Mouse (Mus musculus) limb, embryonic 11.5 days (tissue): ENCODE data around the gene Pi4ka. TPM values are rescaled to one million over a fixed set of nuclear protein-coding genes. Genes with fewer than 3 reads are reported as not detected.

Experiments used
- ATAC-seq: fragments of 200-750 bp; cut with Nextera tagmentation; 2 replicates; pipeline ENCODE4 v1.8.0; 2017; ENCODE audit warnings: low read depth; ENCODE audit not compliant: insufficient number of reproducible peaks, low FRiP score, low TSS enrichment
- DNase-seq: peaks from one replicate; pipeline ENCODE4 v3.0.0-alpha.2; 2015; ENCODE audit warnings: low spot score
- H3K27ac ChIP-seq: fragments of 300-500 bp; sonication (generic); replicated peaks from 2 replicates; pipeline ENCODE4 v1.5.1; 2014; ENCODE audit warnings: low read depth, mild to moderate bottlenecking, low read length
- H3K27me3 ChIP-seq: fragments of 300-500 bp; sonication (generic); 2 replicates; pipeline ENCODE4 v1.6.1; 2014; ENCODE audit warnings: mild to moderate bottlenecking, low read length, mixed read lengths; ENCODE audit not compliant: control insufficient read depth, insufficient read depth
- H3K36me3 ChIP-seq: fragments of 300-500 bp; sonication (generic); 2 replicates; pipeline ENCODE4 v1.6.1; 2014; ENCODE audit warnings: mild to moderate bottlenecking, low read length, moderate library complexity, mixed read lengths; ENCODE audit not compliant: control insufficient read depth, insufficient read depth
- H3K4me1 ChIP-seq: fragments of 300-500 bp; sonication (generic); 2 replicates; pipeline ENCODE4 v1.6.1; 2014; ENCODE audit warnings: low read length, mixed read lengths; ENCODE audit not compliant: control insufficient read depth, insufficient read depth
- H3K4me2 ChIP-seq: fragments of 300-500 bp; sonication (generic); 2 replicates; pipeline ENCODE4 v1.6.1; 2014; ENCODE audit warnings: low read depth, mild to moderate bottlenecking, moderate library complexity; ENCODE audit not compliant: severe bottlenecking
- H3K4me3 ChIP-seq: fragments of 300-500 bp; sonication (generic); 2 replicates; pipeline ENCODE4 v1.5.1; 2014; ENCODE audit warnings: low read depth, low read length
- H3K9ac ChIP-seq: fragments of 300-500 bp; sonication (generic); 2 replicates; pipeline ENCODE4 v1.6.1; 2014; ENCODE audit warnings: mild to moderate bottlenecking, low read length
- H3K9me3 ChIP-seq: fragments of 300-500 bp; sonication (generic); 2 replicates; pipeline ENCODE4 v1.6.1; 2016; ENCODE audit warnings: low read length; ENCODE audit not compliant: control insufficient read depth
- WGBS: fragments of 180-500 bp; shearing (Covaris S2); extraction: QIAGEN DNeasy Blood & Tissue Kit; methylation state at CpG from one replicate; pipeline ENCODE4 v1.1.7; 2014; 5-methylcytosine and 5-hydroxymethylcytosine counted together
- polyA plus RNA-seq: library from polyadenylated mRNA; unstranded; fragments of >200 nt; fragmentation: Nextera tagmentation; extraction: Ambion mirVana; gene quantifications from 2 replicates; pipeline ENCODE4 v1.2.1, GENCODE M21; 2014

The Pi4ka gene
- polyA plus RNA-seq, 1 experiment from 2014 or later = 33.2 TPM

GRCm38 (mm10) chr16:17303521-17304245 is 102.4 kb downstream of the Pi4ka start:
- ATAC-seq = no peak
- H3K4me3 ChIP-seq = no peak overlapping the region
- WGBS = 89% methylated on average over 5 of the region's 5 CpGs

GRCm38 (mm10) chr16:17300818-17301217 is 105.3 kb downstream of the Pi4ka start:
- H3K4me1 ChIP-seq = no peaks in the 10 kb centered on the region
- H3K4me3 ChIP-seq = no peak overlapping the region
- 94% methylated on average over 3 of the region's 3 CpGs for WGBS
- H3K9me3 ChIP-seq = no peaks in the 10 kb centered on the region
- no peaks in the 10 kb centered on the region for H3K27me3 ChIP-seq
- peaks cover 18% of the 10 kb centered on the region; the same call in 1 of the 2 replicates for H3K36me3 ChIP-seq
- H3K4me2 ChIP-seq = no peak overlapping the region
- DNase-seq (no peak), ATAC-seq (no peak)
- H3K9ac ChIP-seq = no peak overlapping the region
- no peak overlapping the region for H3K27ac ChIP-seq

More at GRCm38 (mm10) chr16:17303521-17304245, 102.4 kb downstream of the Pi4ka start:
- H3K27me3 ChIP-seq = no peaks in the 10 kb centered on the region
- no peak overlapping the region for H3K4me2 ChIP-seq
- H3K36me3 ChIP-seq = peaks cover 11% of the 10 kb centered on the region; the same call in 1 of the 2 replicates
- no peaks in the 10 kb centered on the region for H3K9me3 ChIP-seq
- no peak overlapping the region for H3K27ac ChIP-seq
- no peak for DNase-seq
- no peaks in the 10 kb centered on the region for H3K4me1 ChIP-seq
- no peak overlapping the region for H3K9ac ChIP-seq

- Histone ChIP-seq H3K36me3 (peaks cover 13% of the 10 kb centered on the region), H3K9me3 (no peaks in the 10 kb centered on the region), H3K4me1 (no peaks in the 10 kb centered on the region), H3K4me2 (no peak overlapping the region), H3K9ac (no peak overlapping the region), H3K4me3 (no peak overlapping the region), H3K27me3 (no peaks in the 10 kb centered on the region), H3K27ac (no peak overlapping the region)
- 5% methylated on average over 2 of the region's 2 CpGs for WGBS
- peak; percentile 93 for DNase-seq
- ATAC-seq = no peak
Measured at GRCm38 (mm10) chr16:17292751-17293150, 113.4 kb downstream of the Pi4ka start.

GRCm38 (mm10) chr16:17291016-17291415 is 115.1 kb downstream of the Pi4ka start:
- 93% methylated on average over 2 of the region's 2 CpGs for whole genome bisulfite sequencing
- Histone ChIP-seq H3K36me3 (peaks cover 6% of the 10 kb centered on the region), H3K4me1 (no peaks in the 10 kb centered on the region), H3K4me3 (no peak overlapping the region), H3K9ac (no peak overlapping the region), H3K4me2 (no peak overlapping the region), H3K27me3 (no peaks in the 10 kb centered on the region), H3K9me3 (no peaks in the 10 kb centered on the region), H3K27ac (no peak overlapping the region)
- ATAC-seq (no peak), DNase-seq (no peak)

GRCm38 (mm10) chr16:17287103-17287502 is 119.0 kb downstream of the Pi4ka start:
- no peak overlapping the region for H3K27ac ChIP-seq
- 93% methylated on average over 2 of the region's 2 CpGs for WGBS
- ATAC-seq = no peak
- H3K27me3 ChIP-seq = no peaks in the 10 kb centered on the region
- no peaks in the 10 kb centered on the region for H3K9me3 ChIP-seq
- H3K4me3 ChIP-seq = no peak overlapping the region
- no peak overlapping the region for H3K9ac ChIP-seq
- H3K4me2 ChIP-seq = no peak overlapping the region
- no peak for DNase-seq
- H3K36me3 ChIP-seq = peaks cover 6% of the 10 kb centered on the region
- no peaks in the 10 kb centered on the region for H3K4me1 ChIP-seq

GRCm38 (mm10) chr16:17283151-17283550 is 123.0 kb downstream of the Pi4ka start:
- H3K9ac ChIP-seq = no peak overlapping the region
- DNase-seq = no peak
- ATAC-seq = no peak
- no peaks in the 10 kb centered on the region for H3K9me3 ChIP-seq
- peaks cover 4% of the 10 kb centered on the region for H3K27me3 ChIP-seq
- no peak overlapping the region for H3K4me2 ChIP-seq
- H3K36me3 ChIP-seq = peaks cover 6% of the 10 kb centered on the region
- WGBS = 89% methylated on average over 6 of the region's 6 CpGs
- H3K4me3 ChIP-seq = no peak overlapping the region
- no peak overlapping the region for H3K27ac ChIP-seq
- H3K4me1 ChIP-seq = no peaks in the 10 kb centered on the region

GRCm38 (mm10) chr16:17280471-17280870 is 125.6 kb downstream of the Pi4ka start:
- Histone ChIP-seq H3K27ac (no peak overlapping the region), H3K4me1 (peaks cover 10% of the 10 kb centered on the region; the same call in 1 of the 2 replicates), H3K36me3 (peaks cover 3% of the 10 kb centered on the region), H3K27me3 (peaks cover 16% of the 10 kb centered on the region), H3K4me2 (no peak overlapping the region), H3K9ac (no peak overlapping the region), H3K4me3 (no peak overlapping the region), H3K9me3 (no peaks in the 10 kb centered on the region)
- 90% methylated on average over 11 of the region's 11 CpGs for WGBS
- DNase-seq (no peak), ATAC-seq (no peak)

GRCm38 (mm10) chr16:17277342-17278211 is 128.5 kb downstream of the Pi4ka start:
- peaks cover 10% of the 10 kb centered on the region; the same call in 1 of the 2 replicates for H3K4me1 ChIP-seq
- 3% methylated on average over 61 of the region's 61 CpGs for WGBS

More at GRCm38 (mm10) chr16:17277342-17278211, 128.5 kb downstream of the Pi4ka start:
- peak overlapping the region; percentile 94 for H3K4me2 ChIP-seq
- no peak overlapping the region for H3K9ac ChIP-seq
- peaks cover 16% of the 10 kb centered on the region for H3K27me3 ChIP-seq
- ATAC-seq = no peak
- peak; percentile 71 for DNase-seq
- H3K27ac ChIP-seq = no peak overlapping the region
- H3K36me3 ChIP-seq = no peaks in the 10 kb centered on the region; the same call in 1 of the 2 replicates
- H3K4me3 ChIP-seq = peak overlapping the region; percentile 45
- no peaks in the 10 kb centered on the region for H3K9me3 ChIP-seq
